Mouse (Mus musculus) cerebellum, adult 2 months (tissue): ENCODE data around the gene Glrb.

Experiments used
- CTCF ChIP-seq: fragments of 200-500 bp; IDR thresholded peaks from 2 replicates; pipeline ENCODE4 v1.5.1; 2011; ENCODE audit warnings: low read depth, mild to moderate bottlenecking, control low read depth, low read length, moderate library complexity, borderline replicate concordance; ENCODE audit not compliant: insufficient read depth
- POLR2A ChIP-seq: fragments of 200-500 bp; IDR thresholded peaks from 2 replicates; pipeline ENCODE4 v1.6.1; 2011; ENCODE audit warnings: low read length, control low read depth, borderline replicate concordance; ENCODE audit not compliant: insufficient read depth

DNA sequence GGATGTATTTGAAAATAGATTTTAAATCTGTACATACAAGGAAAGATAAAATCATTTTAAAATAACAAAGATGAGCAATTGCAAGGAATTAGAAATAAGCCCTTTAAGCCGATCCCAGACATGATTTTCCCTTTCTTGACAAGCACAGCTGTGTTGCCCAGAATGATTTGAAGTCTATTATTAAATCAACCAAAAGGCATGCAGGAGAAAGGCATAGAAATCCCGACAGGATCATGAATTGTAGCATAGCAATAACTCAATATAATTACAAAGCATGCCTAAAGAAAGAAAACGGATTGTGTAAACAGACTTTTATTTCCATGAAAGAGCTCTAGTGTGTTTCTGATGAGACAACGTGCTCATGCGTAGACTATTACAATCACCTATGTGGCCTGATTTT, 39.4 kb downstream of the Glrb start:
- TF ChIP-seq POLR2A: no peak
- no peak for TF ChIP-seq CTCF
